Mouse (Mus musculus) kidney, postnatal 0 days (tissue): ENCODE measurements at regions not wholly inside any gene's neighbourhood (a gene's known extent, or its start where the extent isn't known, plus 50 kb on each side); places are given as distances from the start of the nearest gene placed in this dataset.

Source experiments
- ATAC-seq: fragments of 200-750 bp; cut with Nextera tagmentation; replicated peaks from 2 replicates; pipeline ENCODE4 v1.8.0; 2017; ENCODE audit warnings: low read depth, moderate number of reproducible peaks, moderate TSS enrichment, moderate library complexity; ENCODE audit not compliant: low FRiP score
- DNase-seq: peaks from one replicate; pipeline ENCODE4 v3.0.0-alpha.2; 2016; ENCODE audit warnings: low spot score
- H3K27ac ChIP-seq: fragments of 300-500 bp; sonication (generic); 2 replicates; pipeline ENCODE4 v1.5.1; 2014; ENCODE audit warnings: mild to moderate bottlenecking
- H3K27me3 ChIP-seq: fragments of 300-500 bp; sonication (generic); 2 replicates; pipeline ENCODE4 v1.6.1; 2014; ENCODE audit warnings: low read length, mixed read lengths; ENCODE audit not compliant: insufficient read depth
- H3K36me3 ChIP-seq: fragments of 300-500 bp; sonication (generic); 2 replicates; pipeline ENCODE4 v1.6.1; 2014; ENCODE audit warnings: low read length, mixed read lengths; ENCODE audit not compliant: insufficient read depth
- H3K4me1 ChIP-seq: fragments of 300-500 bp; sonication (generic); replicated peaks from 2 replicates; pipeline ENCODE4 v1.6.1; 2014; ENCODE audit warnings: antibody characterized with exemption, low read length, mixed read lengths; ENCODE audit not compliant: insufficient read depth
- H3K4me2 ChIP-seq: fragments of 300-500 bp; sonication (generic); 2 replicates; pipeline ENCODE4 v1.6.1; 2014; ENCODE audit warnings: mild to moderate bottlenecking, low read length, moderate library complexity, mixed read lengths
- H3K4me3 ChIP-seq: fragments of 300-500 bp; sonication (generic); replicated peaks from 2 replicates; pipeline ENCODE4 v1.5.1; 2014; ENCODE audit warnings: low read depth, low read length
- H3K9ac ChIP-seq: fragments of 300-500 bp; sonication (generic); 2 replicates; pipeline ENCODE4 v1.6.1; 2014; ENCODE audit warnings: low read depth, low read length
- H3K9me3 ChIP-seq: fragments of 300-500 bp; sonication (generic); replicated peaks from 2 replicates; pipeline ENCODE4 v1.6.1; 2016; ENCODE audit warnings: low read length, inconsistent platforms, mixed read lengths
- CTCF ChIP-seq: IDR thresholded peaks from 2 replicates; pipeline ENCODE4 v1.5.1; 2016; ENCODE audit warnings: antibody characterized with exemption, low read depth, mild to moderate bottlenecking, moderate library complexity
- WGBS: fragments of 180-500 bp; shearing (Covaris S2); extraction: QIAGEN DNeasy Blood & Tissue Kit; methylation state at CpG from one replicate; pipeline ENCODE4 v1.1.7; 2014; 5-methylcytosine and 5-hydroxymethylcytosine counted together

- Histone ChIP-seq H3K4me2 (no peak overlapping the region), H3K27ac (no peak overlapping the region), H3K9ac (no peak overlapping the region), H3K9me3 (no peaks in the 10 kb centered on the region), H3K27me3 (no peaks in the 10 kb centered on the region), H3K36me3 (no peaks in the 10 kb centered on the region), H3K4me3 (no peak overlapping the region), H3K4me1 (no peaks in the 10 kb centered on the region)
- ATAC-seq (no peak), DNase-seq (no peak)
- 62% methylated on average over 6 of the region's 6 CpGs for WGBS
- TF ChIP-seq CTCF = no peak
These were observed 280.9 kb upstream of the Gm9972 start for GRCm38 (mm10) chr11:42754481-42755272.

GRCm38 (mm10) chr11:42755415-42755814 is 280.1 kb upstream of the Gm9972 start:
- ATAC-seq (no peak), DNase-seq (no peak)
- Histone ChIP-seq H3K27ac (no peak overlapping the region), H3K36me3 (no peaks in the 10 kb centered on the region), H3K27me3 (no peaks in the 10 kb centered on the region), H3K4me3 (no peak overlapping the region), H3K4me1 (no peaks in the 10 kb centered on the region), H3K9ac (no peak overlapping the region), H3K9me3 (no peaks in the 10 kb centered on the region), H3K4me2 (no peak overlapping the region)
- no peak for TF ChIP-seq CTCF
- 49% methylated on average over 4 of the region's 4 CpGs for WGBS

GRCm38 (mm10) chr11:42765213-42765612 is 270.3 kb upstream of the Gm9972 start:
- no peaks in the 10 kb centered on the region for H3K4me1 ChIP-seq
- H3K9ac ChIP-seq = no peak overlapping the region
- H3K4me2 ChIP-seq = no peak overlapping the region
- TF ChIP-seq CTCF = no peak
- no peaks in the 10 kb centered on the region for H3K9me3 ChIP-seq
- H3K36me3 ChIP-seq = no peaks in the 10 kb centered on the region
- no peak for DNase-seq
- no peaks in the 10 kb centered on the region for H3K27me3 ChIP-seq
- H3K27ac ChIP-seq = no peak overlapping the region
- no peak overlapping the region for H3K4me3 ChIP-seq
- ATAC-seq = no peak

GRCm38 (mm10) chr11:42775074-42775676 is 260.4 kb upstream of the Gm9972 start:
- Histone ChIP-seq H3K27ac (no peak overlapping the region), H3K36me3 (no peaks in the 10 kb centered on the region), H3K4me3 (no peak overlapping the region), H3K27me3 (no peaks in the 10 kb centered on the region), H3K4me2 (no peak overlapping the region), H3K4me1 (no peaks in the 10 kb centered on the region), H3K9me3 (no peaks in the 10 kb centered on the region), H3K9ac (no peak overlapping the region)
- WGBS = 61% methylated on average over 4 of the region's 4 CpGs
- DNase-seq (no peak), ATAC-seq (no peak)
- no peak for TF ChIP-seq CTCF

- 67% methylated on average over 1 of the region's 1 CpGs for WGBS
- DNase-seq (no peak), ATAC-seq (no peak)
- no peak for TF ChIP-seq CTCF
- Histone ChIP-seq H3K9me3 (no peaks in the 10 kb centered on the region), H3K4me2 (no peak overlapping the region), H3K4me1 (no peaks in the 10 kb centered on the region), H3K4me3 (no peak overlapping the region), H3K9ac (no peak overlapping the region), H3K36me3 (no peaks in the 10 kb centered on the region), H3K27ac (no peak overlapping the region), H3K27me3 (no peaks in the 10 kb centered on the region)
These were observed 224.1 kb upstream of the Gm9972 start for GRCm38 (mm10) chr11:42811487-42811886.

- Histone ChIP-seq H3K4me2 (no peak overlapping the region), H3K4me3 (no peak overlapping the region), H3K27me3 (no peaks in the 10 kb centered on the region), H3K36me3 (no peaks in the 10 kb centered on the region), H3K9me3 (no peaks in the 10 kb centered on the region), H3K4me1 (no peaks in the 10 kb centered on the region), H3K9ac (no peak overlapping the region), H3K27ac (no peak overlapping the region)
- DNase-seq (no peak), ATAC-seq (no peak)
- 87% methylated on average over 2 of the region's 2 CpGs for WGBS
- no peak for TF ChIP-seq CTCF
These were observed 219.8 kb upstream of the Gm9972 start for GRCm38 (mm10) chr11:42815753-42816152.
